ENCODE assay signal across 9 mouse cellular contexts in the genomic region with DNA sequence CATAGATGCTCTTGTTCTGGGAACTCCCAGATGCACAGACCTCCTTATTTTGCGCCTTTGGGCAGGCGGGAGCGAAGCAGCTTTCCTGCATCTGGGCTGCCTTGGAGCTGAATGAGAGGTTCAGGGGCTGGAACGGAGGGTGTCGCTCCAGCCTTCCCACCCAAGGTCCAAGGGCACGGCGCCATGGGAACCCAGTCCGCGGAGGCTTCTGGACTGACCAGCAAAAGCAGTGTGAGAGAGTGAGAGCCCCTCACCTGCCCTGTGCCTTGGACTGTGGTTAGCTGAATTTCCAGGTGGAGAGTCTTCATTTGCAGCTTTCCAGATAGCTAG. TPM values are rescaled to one million over a fixed set of nuclear protein-coding genes. Genes with fewer than 3 reads are reported as not detected.
DNase-seq lines count a peak whose midpoint lies in the region; ATAC-seq lines count a peak whose summit lies in the region.
"Had no signal": no experiment of that assay in that cellular context is flagged by ENCODE, and none has a peak within 500 bp of the region (broad histone marks: within the 10 kb centered on the region; RNA-seq: fewer than 3 reads in every experiment).

No protein-coding gene starts in this region.

- no peaks in the 10 kb centered on the region for H3K36me3 ChIP-seq in heart, embryonic 10.5 days
- no peaks in the 10 kb centered on the region for H3K36me3 ChIP-seq in hindbrain, embryonic 12.5 days
- no peaks in the 10 kb centered on the region for H3K36me3 ChIP-seq in midbrain, embryonic 14.5 days (ENCODE audit: control insufficient read depth, insufficient read depth, low read length)

- no peak for ATAC-seq in hindbrain, embryonic 12.5 days (ENCODE audit: low FRiP score)
- no peak for ATAC-seq in midbrain, embryonic 14.5 days (ENCODE audit: low FRiP score, low TSS enrichment)
- no peak for ATAC-seq in inflammation-experienced regulatory T-cells, adult 6 months

- H3K4me2 ChIP-seq in hindbrain, embryonic 12.5 days (replicated peaks): peak overlapping the region; percentile 95
- H3K4me2 ChIP-seq in midbrain, embryonic 14.5 days (ENCODE audit: low read length): peak overlapping the region; percentile 94

- H3K27ac ChIP-seq in heart, embryonic 10.5 days: no peak overlapping the region
- peak overlapping the region; percentile 23; the same call in 1 of the 2 replicates for H3K27ac ChIP-seq in hindbrain, embryonic 12.5 days
- peak overlapping the region; percentile 49; the same call in 1 of the 2 replicates for H3K27ac ChIP-seq in midbrain, embryonic 14.5 days (replicated peaks; ENCODE audit: low read depth, low read length)

- H3K9me3 ChIP-seq in heart, embryonic 10.5 days: no peaks in the 10 kb centered on the region
- no peaks in the 10 kb centered on the region for H3K9me3 ChIP-seq in hindbrain, embryonic 12.5 days (replicated peaks)
- H3K9me3 ChIP-seq in midbrain, embryonic 14.5 days (ENCODE audit: control insufficient read depth, low read length): no peaks in the 10 kb centered on the region

- H3K4me3 ChIP-seq in heart, embryonic 10.5 days: peak overlapping the region; percentile 67; the same call in 1 of the 2 replicates
- peak overlapping the region; percentile 65 for H3K4me3 ChIP-seq in hindbrain, embryonic 12.5 days
- H3K4me3 ChIP-seq in midbrain, embryonic 14.5 days (replicated peaks; ENCODE audit: low read depth, low read length): peak overlapping the region; percentile 71

- intact Hi-C loops in heart, postnatal 10 days (cut with DNase I): no loop called here

- no peak for DNase-seq in heart, embryonic 10.5 days (ENCODE audit: low spot score)
- DNase-seq in heart, postnatal 10 days: no peak
- peak; percentile 76 for DNase-seq in cerebellum, adult 9-11 months
- peak; percentile 56 for DNase-seq in midbrain, embryonic 14.5 days
- no peak for DNase-seq in adrenal gland, postnatal 4 days (ENCODE audit: low spot score in 2 of 2)
- no peak for DNase-seq in thymus, postnatal 25 days

- peaks cover 43% of the 10 kb centered on the region for H3K27me3 ChIP-seq in heart, embryonic 10.5 days (ENCODE audit: insufficient read depth, poor library complexity, severe bottlenecking)
- H3K27me3 ChIP-seq in hindbrain, embryonic 12.5 days: peaks cover 21% of the 10 kb centered on the region
- 0 out of 2 replicates have a peak, but pooled peaks cover 4% of the 10 kb centered on the region for H3K27me3 ChIP-seq in midbrain, embryonic 14.5 days (ENCODE audit: control insufficient read depth, insufficient read depth, low read length)

- 8% methylated on average over 9 of the region's 9 CpGs for WGBS in heart, embryonic 10.5 days
- 4% methylated on average over 9 of the region's 9 CpGs for WGBS in hindbrain, embryonic 12.5 days
- 3% methylated on average over 9 of the region's 9 CpGs for WGBS in midbrain, embryonic 14.5 days

- H3K9ac ChIP-seq in hindbrain, embryonic 12.5 days: peak overlapping the region; percentile 71
- H3K9ac ChIP-seq in midbrain, embryonic 14.5 days (replicated peaks; ENCODE audit: low read length): peak overlapping the region; percentile 69

- peaks cover 15% of the 10 kb centered on the region for H3K4me1 ChIP-seq in heart, embryonic 10.5 days
- H3K4me1 ChIP-seq in hindbrain, embryonic 12.5 days: no peaks in the 10 kb centered on the region
- H3K4me1 ChIP-seq in midbrain, embryonic 14.5 days (ENCODE audit: control insufficient read depth, insufficient read depth, low read length): peaks cover 5% of the 10 kb centered on the region; the same call in 1 of the 2 replicates

RNA-seq across cellular contexts. Expression of gene Galnt13, which starts 1.3 kb away (rescaled TPM):
- 0.15 TPM in 1 of 2 replicates, not detected in the other for polyA plus RNA-seq in heart, embryonic 10.5 days (2016; fragmentation: Nextera tagmentation; extraction: Ambion mirVana)
- total RNA-seq in heart, postnatal 10 days (2021): not detected
- polyA plus RNA-seq in hindbrain, embryonic 12.5 days (2016; fragmentation: Nextera tagmentation; extraction: Ambion mirVana): 5.1 and 6.2 TPM in 2 replicates
- polyA plus RNA-seq in midbrain, embryonic 14.5 days (2014; fragmentation: Nextera tagmentation; extraction: Ambion mirVana): 7.0 and 8.4 TPM in 2 replicates
- under 1 TPM in 1 of 3 experiments, not detected in 2; 0.15 TPM for polyA plus RNA-seq in inflammation-experienced regulatory T-cells, adult 6 months (2017; shearing (Covaris generic))
- 1 to 10 TPM in 1 of 2 experiments, under 1 TPM in 1; 0.93 to 1.1 TPM for total RNA-seq in adrenal gland, postnatal 4 days (2021)
- polyA plus RNA-seq: lung, embryonic 16.5 days had no signal

Comparison
In these comparisons a context has a peak if more than half of its experiments do, and no peak if none do; other contexts are left out.
1. DNase-seq: peak in cerebellum, adult 9-11 months (single experiment) and midbrain, embryonic 14.5 days (single experiment); none in heart, embryonic 10.5 days (single experiment), heart, postnatal 10 days (0 of 2), adrenal gland, postnatal 4 days (0 of 2) and thymus, postnatal 25 days (single experiment).
2. Peak in every context shown above with its lines, with median percentiles within 50 percentile points of each other: H3K4me3 ChIP-seq.